Mouse (Mus musculus): ENCODE data around the gene Vars2.

Gene Vars2

DNA sequence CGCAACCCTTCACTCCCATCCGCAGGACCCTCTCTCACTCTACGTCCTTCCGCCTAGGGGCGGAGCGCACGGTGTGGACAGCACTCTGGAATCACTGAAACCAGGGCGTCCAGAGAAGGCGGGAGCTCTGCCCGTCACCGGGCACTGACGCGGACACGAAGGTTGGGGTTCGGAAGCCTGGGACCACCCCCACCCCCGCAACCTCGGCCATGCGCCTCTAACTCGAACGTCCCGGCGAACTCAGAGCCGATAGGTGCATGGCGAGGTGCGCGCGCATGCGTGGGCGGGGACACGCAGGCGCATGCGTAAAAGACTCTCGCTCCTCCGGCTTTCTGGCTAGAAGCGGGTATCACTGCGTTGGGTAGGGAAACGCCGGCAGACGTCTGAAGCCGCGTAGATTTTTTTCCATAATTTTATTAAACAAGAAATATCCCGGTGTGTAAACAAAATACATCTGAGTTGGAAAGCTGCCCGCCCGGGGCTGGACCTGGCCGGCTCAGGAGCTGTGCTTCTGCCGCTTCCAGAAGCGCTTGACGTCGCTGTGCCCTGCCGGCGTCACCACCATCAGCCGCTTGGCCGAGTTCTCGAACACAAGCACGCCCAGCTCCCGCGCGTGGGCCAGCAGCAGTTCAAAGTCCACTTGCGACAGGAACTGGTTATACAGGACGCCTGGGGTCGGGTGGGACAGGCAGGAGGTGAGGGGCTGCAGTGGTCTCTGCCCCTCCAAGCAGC, at the start of gene Vars2:
Gene Vars2 (minus strand): TSS at position 259 of the 732 bp plus-strand sequence.
- DNase-seq, result peak; percentile 98

DNA sequence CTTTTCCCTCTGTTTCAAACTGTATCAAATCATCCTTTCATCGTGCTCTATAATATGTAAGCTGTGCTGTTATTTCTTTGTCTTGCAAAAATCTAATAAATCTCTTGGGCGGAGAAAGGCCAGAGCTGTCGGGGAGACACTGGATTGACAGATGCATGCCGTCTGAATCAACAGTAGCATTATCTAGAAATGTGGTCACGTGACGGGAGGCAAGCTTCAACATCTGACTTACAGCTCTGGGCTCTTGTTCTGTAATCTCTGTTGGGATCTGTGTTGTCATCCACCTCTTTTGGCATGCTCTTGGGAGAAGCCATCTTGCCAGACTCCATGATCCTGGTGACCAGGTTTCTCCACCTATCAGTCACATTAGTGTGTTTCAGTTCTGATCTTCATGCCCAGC, 49.7 kb upstream of the Vars2 start:
- DNase-seq, result no peak

DNA sequence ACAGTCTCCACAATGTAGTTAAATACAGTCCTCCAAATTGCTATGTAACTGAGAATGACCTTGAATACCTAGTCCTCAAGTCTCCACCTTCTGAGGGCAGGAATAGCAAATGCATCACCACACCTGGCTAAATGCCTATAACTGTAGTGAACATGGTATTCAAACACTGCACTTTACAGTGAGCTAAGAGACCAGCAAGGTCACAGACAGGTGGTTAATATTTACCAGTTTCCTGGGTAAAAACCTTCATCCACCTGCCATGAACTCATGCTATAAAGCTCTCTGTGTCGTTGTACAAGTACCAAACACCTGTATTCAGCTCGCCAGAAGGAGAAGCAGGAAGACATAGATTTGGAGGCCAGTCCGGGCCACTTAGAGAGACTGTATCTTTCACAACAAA, 48.7 kb upstream of the Vars2 start:
- DNase-seq, result no peak

DNA sequence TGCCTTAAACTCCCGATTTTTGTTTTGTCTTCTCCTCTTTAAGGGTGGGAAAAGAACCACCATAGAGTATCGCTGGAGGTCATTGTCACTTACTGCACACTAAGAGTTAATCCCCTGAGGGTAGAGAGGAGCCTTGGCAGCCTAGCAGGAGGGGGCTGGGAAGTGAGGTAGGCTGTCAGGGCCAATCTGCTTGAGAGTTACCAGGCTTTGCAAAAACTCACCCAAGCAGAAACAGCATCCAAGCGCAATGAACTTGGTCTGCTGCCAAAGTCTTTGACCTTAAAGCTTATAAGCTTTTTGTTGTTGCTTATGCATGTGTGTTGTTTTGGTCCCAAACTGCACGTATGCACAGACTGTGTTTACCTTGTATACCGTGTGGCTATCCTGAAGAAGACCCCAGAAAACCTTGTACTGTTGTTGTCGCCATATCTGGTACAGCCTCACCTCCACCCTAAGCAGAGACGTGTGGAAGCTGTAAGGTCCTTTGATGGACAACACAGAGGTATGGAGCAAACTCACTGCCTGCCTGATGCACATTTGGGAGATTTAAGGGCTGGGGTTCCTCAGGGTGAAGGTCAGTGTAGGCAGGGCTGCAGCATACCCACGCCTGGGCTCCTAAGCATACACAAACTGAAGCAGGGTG, 43.4 kb upstream of the Vars2 start:
- DNase-seq, result no peak

DNA sequence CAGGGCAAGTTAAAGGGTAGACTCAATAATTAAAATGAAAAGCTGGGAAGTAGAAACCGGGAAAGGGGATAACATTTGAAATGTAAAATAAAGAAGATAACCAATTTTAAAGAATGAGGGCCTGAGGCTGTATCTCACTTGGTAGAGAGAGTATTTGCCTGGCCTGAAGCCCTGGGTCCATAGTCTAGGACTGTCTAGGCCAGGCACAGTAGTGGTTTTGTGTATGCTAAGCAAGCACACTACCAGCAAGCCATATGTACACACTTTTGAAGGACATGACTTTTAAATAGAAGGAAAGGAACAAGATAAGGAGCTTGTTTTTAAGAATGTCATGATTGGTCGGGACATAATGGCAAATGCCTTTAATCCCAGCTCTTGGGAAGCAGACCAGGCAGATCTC, 41.2 kb upstream of the Vars2 start:
- DNase-seq, result no peak

DNA sequence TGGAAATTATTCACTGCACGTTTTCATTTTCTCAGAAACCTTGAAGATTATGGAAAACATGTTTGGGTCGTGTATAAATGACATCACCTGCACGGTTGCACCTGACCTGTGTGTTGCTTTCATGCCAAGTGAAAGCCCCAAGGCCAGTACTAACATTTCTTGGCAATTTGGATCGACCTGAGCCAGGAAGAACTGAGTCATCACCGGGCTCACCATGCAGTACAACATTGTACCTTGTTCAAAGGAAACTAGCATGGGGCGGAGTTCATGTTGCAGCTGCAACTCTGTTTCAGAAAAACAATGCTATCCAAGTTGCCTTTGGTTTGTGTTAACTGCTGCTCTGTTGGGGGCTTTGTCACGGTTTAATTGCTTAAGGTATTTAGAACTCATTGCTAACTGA, 40.5 kb upstream of the Vars2 start:
- DNase-seq, result no peak

DNA sequence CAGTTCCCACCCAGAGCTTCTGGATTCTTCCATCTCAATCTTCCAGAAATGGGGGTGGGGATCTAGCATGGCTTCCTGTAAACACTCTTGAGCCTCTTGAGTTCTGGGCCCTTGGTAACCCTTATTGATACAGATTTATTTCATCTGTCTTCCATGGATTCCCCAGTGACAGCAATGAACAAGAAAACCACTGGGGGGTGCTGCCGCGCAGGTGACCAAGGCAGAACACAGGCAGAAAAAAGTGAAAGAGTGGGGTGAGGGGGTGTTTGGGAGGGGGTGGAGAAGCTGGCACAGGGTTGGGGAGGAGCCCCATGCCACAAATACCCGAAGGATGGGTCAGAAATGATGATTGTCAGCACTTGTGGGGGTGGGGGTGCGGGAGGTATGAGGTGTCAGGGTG, 38.4 kb upstream of the Vars2 start:
- peak; percentile 69 for DNase-seq

DNA sequence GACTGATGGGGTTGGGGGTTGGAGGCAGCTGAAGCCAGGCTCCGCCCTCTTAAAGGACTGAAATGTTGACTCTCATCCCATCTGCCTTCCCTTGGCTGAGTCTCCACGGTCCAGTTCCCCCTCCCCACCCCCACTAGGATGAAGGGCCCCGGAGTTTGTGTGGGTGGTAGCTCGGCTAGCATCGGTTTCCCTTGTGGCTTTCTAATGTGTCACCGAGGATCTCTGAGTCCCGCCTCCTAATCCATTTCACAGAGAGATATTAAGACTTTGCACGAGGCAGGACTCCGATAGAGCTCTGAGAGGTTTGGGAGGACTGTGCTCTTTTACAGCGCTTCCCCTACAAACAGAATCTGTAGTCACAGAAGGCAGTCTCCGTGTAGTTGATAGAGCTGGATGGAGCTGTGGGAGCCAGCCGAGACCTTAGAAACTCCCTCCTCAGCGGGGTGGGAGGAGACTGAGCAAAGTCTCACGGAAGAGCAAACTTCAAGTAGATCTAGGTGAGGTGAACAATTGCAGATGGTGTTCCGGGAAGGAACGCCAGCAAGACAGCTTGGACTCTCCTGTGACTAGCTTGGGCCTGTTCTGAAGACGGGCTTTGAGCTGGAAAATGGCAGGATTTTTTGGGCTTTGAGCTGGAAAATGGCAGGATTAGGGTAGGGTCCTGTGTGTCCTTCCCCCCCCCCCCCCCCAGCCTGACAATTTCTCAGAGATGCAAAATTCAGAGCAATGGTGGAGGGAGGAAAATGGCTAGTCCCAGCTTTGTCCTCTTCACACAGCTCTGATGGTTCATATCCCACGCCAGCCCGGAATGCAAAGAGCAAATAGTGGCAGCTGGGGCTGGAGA, 37.5 kb upstream of the Vars2 start, which contains the start of gene Ddr1:
Gene Ddr1 (minus strand): TSS at position 1 of the 844 bp plus-strand sequence.
- peak; percentile 33 for DNase-seq

DNA sequence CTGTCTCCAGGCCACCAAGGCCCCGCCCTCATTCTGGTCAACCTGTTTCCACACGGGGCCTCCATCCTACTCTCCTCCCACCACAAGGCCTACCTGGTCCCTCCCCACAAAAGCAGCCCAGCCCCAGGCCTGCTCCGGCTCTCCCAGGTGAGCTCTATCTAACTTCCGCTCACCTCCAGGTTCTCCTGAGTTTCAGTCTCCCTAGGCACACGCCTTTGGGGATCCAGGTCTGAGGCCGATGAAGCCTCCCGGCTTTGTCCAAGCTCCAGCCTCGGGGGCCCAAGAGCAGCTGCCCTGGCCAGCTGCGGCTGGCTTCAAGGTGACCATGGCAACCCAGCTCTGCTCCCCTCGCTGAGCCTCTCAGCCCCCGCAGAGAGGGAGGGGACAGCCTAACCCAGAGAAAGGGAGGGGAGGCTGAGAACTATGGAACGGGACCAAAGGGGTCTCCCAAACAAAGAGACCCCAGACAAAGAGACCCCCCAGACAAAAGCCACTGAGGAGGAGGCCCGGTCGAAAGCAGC, 36.4 kb upstream of the Vars2 start:
- peak; percentile 37 for DNase-seq

DNA sequence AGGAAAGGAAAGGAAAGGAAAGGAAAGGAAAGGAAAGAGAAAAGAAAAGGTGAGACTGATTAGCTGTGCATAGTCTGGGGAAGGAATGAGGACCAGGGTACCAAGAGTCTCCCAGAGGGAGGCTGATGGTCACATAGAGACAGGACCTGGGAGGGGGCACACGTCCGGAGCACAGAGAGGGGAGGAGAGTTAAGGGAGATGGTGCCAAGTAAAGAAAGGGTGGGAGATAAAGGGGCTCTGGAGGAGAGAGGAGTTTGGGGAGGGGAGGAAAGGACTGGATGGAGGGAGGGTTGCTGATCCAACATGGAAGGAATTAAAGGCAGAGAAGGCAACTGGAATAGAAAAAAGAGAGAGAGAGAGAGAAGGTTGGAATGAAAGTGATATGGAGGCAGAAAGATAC, 35.7 kb upstream of the Vars2 start:
- DNase-seq, result no peak

DNA sequence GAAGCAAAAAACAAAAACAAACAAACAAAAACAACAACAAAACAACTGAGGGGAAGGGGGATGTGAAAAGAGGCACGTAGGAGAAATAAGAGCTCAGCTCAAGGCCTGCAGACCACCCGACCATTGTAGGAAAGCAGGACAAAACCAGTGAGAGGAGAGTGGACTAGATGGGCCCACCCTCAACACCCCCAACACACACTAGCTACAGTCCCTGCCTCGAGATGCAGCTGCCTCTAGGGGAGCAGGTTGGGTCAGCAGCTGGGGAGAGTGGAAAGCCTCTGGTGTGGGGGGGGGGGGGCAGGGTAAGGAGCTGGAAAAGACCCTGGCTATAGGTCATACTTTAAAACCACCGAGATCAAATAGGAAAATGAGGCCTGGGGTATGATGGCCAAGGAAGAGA, 35.2 kb upstream of the Vars2 start:
- no peak for DNase-seq

DNA sequence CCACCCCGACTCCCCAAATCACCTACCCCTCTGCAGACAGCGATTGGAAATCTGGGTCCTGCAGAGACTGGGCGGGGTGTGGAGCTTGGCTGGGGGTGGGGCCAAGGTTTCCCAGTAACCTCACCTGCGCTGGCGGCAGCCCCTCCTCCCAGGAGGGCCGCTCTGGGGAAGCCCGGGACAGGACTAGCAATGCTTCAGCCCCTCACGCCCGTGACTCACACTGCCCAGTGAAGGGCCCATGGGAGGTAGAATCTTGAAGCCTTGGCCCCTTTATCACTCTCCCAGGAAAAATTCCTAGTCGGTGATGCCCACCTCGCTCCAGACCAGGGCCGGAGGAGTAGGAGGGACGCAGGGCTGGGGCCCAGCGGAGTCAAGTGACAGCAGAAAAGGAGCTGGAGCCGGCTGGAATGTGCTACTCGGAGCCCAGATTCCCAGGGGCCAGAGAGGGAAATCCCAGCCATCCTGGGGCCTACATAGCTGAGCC, 34.6 kb upstream of the Vars2 start:
- DNase-seq, result no peak

DNA sequence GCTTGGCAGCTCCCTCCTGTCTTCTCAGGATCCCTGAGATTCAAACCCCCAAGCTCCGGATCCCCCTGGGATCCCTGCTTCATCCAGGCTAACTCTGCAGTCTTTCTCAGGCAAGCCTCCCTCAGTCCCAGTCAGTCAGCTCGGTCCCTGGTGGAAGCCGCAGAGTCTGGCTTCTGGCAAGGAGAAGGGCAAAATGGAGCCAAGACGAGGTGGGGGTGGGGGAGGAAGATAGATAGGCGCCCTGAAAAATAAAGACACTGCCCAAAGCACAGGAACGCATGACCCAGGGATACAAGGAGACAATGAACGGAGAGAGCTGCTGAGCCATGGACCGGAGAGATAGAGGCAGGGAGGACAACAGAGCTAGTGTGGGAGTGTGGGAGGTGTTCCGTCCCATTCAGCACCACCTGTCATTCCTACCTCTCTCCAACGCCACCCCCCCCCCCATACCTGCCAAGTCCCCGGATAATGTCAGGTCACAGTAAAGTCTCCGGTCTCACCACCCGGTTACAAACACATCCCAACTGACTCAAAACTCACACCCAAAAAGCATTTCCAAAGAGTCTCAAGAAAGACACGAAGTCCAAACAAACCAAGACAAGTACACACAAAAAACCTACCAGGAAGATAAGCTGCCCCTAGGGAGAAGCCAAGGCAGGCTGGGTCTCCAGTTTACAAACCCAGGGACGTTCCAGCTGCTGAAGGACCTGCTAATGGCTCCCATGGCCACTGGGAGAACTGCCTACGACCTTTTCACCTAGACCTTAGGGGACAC, 34.0 kb upstream of the Vars2 start:
- no peak for DNase-seq

DNA sequence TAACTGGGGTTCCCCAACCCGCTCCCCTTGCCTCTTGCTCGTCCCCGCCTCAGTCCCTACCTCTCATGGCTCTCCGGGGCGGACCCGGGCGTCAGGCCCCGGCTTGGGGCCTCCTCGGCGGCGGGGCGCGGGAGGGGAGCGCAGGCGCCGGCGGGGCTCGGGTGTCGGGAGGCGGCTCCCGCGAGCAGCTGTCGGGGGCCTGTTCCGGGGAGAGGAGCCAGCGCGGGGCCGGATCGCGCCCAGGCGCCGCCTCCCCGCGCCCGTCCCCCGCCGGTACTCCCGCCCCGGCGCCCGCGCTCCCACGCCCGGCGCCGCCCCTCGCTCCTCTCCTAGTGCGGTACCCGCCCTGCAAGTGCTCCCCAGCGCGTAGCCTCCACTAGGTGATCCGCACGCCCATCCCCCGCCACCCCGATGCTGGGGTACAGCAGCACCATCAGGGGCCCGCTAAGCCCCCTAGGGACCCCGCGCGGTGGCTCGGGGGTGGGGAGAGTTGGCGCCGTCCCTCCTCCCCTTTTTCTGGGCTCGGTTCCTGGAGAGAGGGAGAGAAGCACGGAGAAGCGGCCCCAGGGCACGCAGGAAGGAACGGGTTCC, 33.1 kb upstream of the Vars2 start:
- peak; percentile 79 for DNase-seq

DNA sequence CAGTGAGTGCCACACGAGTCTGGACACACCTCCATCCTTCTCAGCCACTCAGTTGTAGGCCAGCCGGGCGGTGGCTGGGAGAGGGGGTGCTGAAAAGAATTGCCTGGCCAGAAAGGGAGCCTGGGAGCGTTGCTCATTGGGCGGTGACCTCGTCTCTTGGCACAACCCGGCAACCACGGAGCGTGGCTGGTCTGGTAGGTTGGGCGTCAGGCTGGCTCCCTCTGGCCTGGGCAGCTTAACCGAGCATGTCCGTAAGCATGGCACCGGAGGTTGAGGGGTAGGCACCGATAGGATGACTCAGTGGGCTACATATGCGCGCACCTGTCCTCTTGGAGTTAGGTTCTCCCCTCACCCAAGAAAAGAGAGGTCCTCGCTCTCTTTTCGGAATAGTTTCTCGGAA, 32.5 kb upstream of the Vars2 start:
- peak; percentile 59 for DNase-seq

DNA sequence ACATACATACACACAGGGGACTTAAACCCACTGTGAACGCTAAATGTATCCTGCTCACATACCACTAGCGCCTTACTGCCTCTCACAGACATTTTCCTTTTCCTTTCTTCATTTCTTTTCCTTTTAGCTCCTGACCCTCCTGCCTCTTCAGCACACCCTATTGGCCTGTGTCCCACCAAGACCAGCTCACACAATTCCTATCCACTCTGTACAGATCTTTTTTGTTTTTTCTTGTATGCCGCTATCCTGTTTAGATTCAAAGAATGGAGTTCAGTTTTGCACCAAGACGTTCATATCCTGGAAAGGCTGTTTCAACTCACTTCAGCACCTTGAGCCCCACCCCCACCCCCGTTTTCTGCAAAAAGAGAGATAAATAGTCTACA, 31.1 kb upstream of the Vars2 start:
- no peak for DNase-seq

DNA sequence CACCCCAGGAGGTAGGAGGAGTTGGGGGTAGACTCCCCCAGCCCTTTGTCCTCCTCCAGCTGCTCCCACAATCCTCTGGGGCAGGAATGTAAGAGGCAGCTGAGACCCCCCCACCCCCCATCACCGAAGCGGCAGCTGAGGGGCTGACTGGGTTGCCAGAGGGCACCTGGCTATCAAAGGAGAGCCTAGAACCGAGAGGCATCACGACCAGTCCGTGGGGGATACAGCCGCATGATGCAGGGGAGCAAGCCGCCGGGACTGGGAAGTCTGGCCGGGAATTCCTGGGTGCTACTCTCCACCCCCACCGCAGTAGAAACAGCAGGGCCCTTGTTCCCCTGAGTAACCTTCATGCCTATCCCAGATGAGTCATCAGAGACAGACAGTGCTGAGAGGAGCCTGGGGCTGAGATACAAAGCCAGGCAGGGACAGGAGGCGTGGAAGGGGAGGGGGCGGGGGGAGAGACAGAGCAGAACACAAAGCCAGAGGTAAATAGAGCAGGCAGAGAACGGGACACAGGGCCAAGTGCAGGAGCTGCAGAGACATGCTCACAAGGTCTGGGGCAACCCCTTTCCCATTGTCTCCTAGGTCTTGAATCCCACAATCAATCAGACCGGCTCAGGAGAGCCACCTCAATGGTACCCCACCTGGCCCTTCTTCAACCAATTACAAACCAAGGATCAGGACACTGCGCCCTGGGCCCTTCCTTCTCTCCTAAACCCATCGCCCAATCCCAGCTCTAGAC, 30.5 kb upstream of the Vars2 start:
- DNase-seq, result peak; percentile 53

DNA sequence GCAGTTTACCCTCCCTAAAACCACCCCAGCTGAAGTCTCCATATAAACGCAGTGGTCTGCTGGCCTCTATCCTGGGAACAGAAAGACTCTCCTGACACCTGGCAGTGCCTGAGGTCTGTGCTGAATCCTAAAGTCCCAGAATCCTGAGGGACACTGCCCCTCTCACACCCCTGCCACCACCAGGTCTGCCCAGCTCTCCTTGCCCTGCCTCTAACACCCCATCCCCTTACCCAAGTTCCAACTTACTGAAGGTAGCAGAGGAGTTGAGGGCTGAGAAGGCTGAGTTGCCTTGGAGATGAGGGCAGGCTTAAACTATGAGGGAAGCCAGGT, 30.0 kb upstream of the Vars2 start:
- no peak for DNase-seq

DNA sequence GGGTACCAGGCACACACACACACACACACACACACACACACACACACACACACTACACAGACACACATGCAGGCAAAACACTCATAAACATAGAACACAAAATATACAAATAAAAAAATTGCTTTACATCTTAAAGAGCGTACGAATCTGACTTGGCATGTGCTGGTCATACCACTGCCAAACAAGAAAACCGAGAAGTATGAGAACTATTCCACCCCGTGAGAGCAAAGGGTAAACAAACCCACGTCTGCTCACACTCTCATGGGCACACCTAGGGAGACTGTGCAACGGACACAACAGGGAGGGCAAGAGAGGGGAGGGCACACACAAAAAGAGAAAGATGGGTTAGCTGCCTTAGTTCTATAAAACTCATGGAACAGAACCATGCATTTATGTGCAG, 29.3 kb upstream of the Vars2 start:
- no peak for DNase-seq

DNA sequence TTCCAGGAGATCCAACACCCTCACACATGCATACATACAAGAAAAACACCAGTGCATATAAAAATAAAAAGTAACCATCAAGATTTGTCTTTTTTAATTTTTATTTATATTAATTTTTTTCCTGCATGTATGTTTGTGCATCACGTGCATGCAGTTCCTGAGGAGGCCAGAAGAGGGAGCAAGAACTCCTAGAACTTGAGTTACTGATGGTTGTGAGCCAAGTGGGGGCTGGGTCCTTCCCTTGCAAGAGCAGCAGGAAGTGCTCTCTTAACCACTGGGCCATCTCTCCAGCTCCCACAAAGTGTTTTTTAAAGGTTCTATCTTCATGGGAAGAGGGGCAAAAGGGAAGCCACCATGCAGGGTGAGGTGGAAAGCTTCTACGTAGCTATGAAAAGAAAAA, 27.9 kb upstream of the Vars2 start:
- peak; percentile 71 for DNase-seq

DNA sequence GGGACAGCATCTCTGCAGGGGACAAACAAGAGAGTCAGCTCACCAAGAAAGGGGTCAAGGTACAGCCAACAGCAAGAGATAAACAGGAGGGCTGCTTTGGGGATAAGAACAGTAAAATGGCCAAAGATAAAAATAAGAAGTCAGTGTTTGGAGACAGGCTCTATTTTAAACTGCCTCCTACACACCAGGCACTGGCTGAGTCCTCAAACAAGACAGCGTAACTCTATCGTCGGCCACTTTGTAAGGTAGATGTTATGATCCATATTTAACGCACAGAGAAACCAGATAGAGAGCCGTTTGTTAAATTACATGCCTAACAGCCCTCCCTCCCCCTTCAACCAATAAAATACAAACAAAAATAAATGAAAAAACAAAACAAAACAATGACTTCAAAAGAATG, 26.5 kb upstream of the Vars2 start:
- DNase-seq, result no peak

DNA sequence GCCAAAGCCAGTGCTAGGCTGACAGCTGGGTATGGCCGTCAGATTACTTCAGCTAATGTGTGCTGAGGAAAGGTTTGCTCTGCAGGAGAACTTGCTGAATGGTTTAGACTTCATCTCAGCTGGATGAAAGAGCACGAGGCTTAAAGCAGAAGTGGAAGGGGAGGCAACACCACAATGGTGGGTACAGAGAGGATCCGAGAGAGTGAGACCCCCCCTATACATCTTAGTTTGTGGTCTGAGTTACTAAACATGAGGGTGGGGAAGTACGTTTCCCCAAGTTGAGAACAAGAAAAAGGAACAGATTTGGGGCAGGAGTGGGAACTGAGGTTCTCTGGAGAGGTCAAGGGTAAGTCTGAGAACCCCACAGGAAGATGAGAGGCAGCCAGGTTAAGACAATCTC, 25.0 kb upstream of the Vars2 start:
- DNase-seq, result no peak
